Mouse (Mus musculus) layer of hippocampus, postnatal 10 days (tissue): ENCODE data around the gene Bora. TPM values are rescaled to one million over a fixed set of nuclear protein-coding genes. Genes with fewer than 3 reads are reported as not detected.
A peak's percentile ranks its signal among the peaks of the same experiment; 100 is the strongest.
"Not testable (repeated sequence)": the region's sequence is repeated elsewhere in the genome, so short reads cannot be mapped to it uniquely, and the experiment has no call there.

Experiments
- DNase-seq, 2 experiments: peaks; one replicate each; pipeline ENCODE4 v3.0.0; 2021; ENCODE audit warnings: low spot score in 2 of 2
- long read RNA-seq: library from polyadenylated mRNA; stranded (forward); transcript quantifications from one replicate; pipeline ENCODE4 v2.0.0, GENCODE M21; 2023
- total RNA-seq, 2 experiments: library from RNA; stranded (reverse); gene quantifications; 2 replicates each; pipeline ENCODE4 v1.2.3; 2021

Bora gene
- 1 to 10 TPM; 4.0 to 5.0 TPM for total RNA-seq
- long read RNA-seq, partial matches to known transcripts: 1 of 3 reads
- long read RNA-seq, other reads (novel, unspliced or antisense): 1 of 3 reads

GRCm38 (mm10) chr14:99046031-99046781 is at the start of gene Bora, which contains the start of gene Mzt1:
TSS of gene Bora (plus strand) at chr14:99046222.
TSS of gene Mzt1 (minus strand) at chr14:99046134.
- DNase-seq: peak; percentile 86 to 92

- no peak for DNase-seq
These were observed 35.6 kb upstream of the Bora start for GRCm38 (mm10) chr14:99010224-99010919.

DNA sequence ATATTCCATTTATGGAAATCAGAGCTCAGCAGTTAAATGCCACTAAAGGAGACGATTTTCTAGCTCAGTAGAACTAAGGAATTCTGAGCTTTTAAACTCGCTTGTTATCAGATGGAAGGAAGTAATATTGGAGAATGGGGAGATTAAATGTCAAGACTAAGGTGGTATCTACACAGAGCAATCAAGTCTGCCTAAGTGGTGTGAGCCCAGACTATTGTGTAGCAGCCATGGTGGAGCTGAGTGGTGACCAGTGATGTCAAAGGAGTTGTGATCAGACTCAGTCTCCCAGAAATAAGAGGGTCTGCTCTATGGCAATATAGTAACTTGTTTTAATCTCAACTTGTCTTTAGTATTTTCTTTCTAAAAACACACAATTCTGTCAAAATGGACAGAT is 35.1 kb upstream of the Bora start:
- no peak for DNase-seq

GRCm38 (mm10) chr14:99018691-99019090 is 27.3 kb upstream of the Bora start:
- no peak for DNase-seq

DNA sequence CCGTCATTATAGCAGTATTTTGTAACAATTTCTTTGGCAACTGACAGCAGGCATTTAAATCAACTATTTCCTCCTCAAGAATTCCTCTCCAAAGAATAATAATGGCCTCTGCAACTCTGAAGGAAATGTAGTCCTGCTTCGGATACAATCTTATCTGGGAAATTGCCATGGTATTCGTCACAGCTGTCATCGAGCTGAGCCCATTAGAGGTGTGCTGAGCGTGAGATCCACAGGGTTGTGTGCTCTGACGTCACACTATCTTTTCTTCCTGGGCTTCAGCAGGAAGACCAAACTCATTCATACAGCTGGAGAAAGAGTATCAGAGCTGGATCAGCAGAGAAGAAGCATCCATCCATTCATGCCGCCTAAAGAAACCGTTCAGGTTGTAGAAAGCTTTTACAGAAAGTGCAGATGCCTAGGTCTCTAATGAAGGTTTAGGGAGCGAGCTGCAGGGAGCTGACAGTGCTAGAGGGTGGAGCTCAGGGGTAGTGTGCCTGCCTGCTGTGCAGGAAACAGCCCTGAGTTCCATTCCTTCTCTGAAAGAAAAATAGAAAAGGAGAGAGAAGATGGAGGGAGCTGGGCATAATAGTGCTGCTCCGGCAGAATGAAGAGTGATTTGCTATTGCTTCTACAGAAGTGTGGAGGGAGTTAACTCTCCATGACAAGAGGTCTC is 26.8 kb upstream of the Bora start:
- no peak for DNase-seq

DNA sequence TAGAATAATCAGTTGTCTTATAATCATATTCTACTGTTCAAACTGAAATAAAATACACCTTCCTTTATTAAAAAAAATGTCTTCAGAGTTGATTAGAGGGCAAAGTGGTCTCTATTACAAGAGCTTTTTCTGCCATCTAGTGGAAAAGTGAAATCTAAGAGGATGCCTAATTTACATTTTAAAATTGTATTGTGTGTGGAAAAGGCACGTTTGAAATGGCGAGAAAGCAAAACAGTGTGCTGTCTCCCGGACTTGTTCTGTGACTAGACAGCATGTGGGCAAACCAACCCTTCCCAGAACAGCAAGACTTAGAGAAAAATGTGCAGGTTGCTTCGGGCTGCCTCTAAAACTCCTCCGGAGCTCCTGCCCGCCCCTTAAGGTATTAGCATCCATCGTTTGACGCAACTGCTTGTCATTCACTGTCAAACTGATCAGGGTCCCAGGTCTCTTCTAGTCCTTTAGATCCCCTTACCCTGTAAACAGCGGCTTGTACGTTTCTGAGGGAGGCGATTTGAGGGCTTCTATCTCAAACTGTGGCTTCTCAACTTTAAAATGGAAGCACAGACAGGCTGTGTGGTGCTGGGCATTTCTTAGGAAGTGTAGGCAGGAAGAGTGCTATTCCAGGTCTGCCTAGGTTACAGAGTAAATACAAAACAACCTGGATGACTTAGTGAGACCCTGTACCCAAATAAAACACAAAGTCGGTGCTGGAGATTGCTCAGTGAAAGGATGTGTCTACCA is 23.5 kb upstream of the Bora start:
- no peak for DNase-seq

GRCm38 (mm10) chr14:99029987-99030386 is 16.0 kb upstream of the Bora start:
- no peak for DNase-seq

DNA sequence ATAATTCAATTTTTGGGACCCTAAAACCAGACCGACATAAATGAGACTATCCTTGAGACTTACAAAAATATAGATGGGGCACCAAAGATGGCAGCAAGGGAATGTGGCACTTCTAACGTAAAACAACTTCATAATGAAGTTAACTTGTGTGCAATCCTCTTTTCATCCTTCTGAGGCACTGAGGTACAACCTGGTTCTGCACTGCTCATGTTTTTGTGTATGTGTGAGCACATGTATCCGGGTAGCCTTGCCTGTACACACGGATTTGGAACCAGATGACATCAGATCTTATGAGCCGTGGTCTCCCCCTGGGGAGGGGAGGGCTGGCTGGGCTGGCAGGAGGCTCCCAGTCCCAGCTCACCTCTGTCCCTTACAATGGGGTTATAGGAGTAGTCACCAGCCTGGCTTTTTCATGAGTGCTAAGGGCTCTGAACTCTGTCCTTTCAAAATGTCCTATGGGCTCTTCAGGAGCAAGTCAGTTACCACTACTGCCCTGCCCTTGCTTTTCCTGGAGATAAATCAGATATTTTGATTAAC is 14.6 kb upstream of the Bora start:
- no peak for DNase-seq

- no peak for DNase-seq
These were observed 13.4 kb upstream of the Bora start for GRCm38 (mm10) chr14:99032596-99032995.

DNA sequence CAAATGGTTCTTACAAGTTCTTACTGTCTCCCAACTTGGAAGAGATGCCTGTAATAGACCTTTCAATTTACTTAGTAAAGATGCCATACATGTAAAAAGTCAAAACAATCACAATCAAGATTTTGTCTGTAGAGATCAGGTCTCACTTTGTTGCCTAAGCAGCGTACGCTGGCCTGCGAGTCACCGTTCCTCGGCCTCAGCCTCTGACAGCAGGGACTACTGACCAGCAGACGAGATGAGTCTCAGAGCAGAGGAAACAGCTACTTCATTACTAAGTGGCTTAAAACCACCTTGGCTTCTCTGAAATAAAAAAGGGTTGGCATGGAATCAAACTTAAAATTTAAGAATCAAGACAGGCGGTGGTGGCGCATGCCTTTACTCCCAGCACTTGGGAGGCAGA is 11.2 kb upstream of the Bora start:
- not testable (repeated sequence) for DNase-seq

- DNase-seq: no peak
These were observed 10.0 kb upstream of the Bora start for GRCm38 (mm10) chr14:99036039-99036438.

- DNase-seq: no peak
These were observed 8.3 kb upstream of the Bora start for GRCm38 (mm10) chr14:99037703-99038102.

GRCm38 (mm10) chr14:99039308-99039707 is 6.7 kb upstream of the Bora start:
- not testable (repeated sequence) for DNase-seq

GRCm38 (mm10) chr14:99041416-99041815 is 4.6 kb upstream of the Bora start:
- DNase-seq: no peak

DNA sequence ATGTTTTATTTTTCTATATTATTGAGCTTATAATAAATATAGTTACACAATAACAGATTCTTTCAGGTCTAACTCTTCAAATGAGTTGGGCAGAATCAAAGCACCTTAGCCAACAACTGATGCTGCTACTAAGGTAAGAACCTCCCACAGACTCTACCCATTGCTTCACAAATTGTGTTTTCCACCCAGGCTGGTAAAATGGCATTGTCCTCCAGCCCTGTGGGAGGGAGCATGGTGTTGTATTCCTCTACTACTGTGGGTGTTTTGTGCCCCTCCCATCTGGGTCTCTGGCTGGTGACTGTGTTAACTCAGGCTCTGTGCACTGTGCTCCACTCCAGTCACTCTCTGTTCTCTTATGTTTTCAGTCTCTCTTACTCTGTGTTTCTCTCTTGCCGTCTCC is 2.5 kb upstream of the Bora start:
- no peak for DNase-seq

DNA sequence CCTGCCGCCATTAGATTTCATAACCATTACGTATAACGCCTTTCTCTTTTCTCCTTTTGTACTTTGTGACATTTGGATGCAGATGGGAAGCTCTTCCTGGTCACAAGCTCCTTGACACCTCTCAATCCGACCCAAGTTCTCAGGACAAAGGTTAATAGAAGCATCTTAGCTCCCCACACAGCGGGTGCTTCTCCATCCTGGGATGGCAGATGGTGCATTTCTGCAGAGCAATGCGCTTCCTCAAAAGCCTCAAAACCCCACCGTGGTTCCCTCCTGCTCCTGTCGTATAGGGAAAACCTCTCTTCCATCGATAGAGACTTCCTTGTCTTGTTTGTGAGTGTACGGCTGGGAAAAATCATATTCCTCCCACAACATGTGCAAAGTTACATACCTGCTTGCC is 1.9 kb upstream of the Bora start:
- DNase-seq: no peak

DNA sequence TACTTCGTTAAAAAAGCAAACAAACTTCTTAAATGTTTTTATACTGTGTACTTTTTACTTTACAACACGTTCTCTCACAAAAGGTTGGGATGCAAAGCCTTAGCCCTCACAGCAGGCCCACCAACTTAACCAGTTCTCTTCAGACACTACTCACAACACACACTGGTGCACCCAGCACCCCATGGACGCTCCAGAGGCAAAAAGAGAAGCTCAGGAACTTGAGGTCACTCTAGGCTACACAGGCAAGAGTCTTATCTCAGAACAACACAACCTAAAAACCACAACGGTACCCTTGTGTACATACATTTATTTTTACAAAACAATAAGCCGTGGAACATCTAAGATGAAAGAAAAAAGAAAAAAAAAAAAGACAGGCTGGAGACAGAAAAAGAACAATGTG is 1.3 kb upstream of the Bora start:
- no peak for DNase-seq

DNA sequence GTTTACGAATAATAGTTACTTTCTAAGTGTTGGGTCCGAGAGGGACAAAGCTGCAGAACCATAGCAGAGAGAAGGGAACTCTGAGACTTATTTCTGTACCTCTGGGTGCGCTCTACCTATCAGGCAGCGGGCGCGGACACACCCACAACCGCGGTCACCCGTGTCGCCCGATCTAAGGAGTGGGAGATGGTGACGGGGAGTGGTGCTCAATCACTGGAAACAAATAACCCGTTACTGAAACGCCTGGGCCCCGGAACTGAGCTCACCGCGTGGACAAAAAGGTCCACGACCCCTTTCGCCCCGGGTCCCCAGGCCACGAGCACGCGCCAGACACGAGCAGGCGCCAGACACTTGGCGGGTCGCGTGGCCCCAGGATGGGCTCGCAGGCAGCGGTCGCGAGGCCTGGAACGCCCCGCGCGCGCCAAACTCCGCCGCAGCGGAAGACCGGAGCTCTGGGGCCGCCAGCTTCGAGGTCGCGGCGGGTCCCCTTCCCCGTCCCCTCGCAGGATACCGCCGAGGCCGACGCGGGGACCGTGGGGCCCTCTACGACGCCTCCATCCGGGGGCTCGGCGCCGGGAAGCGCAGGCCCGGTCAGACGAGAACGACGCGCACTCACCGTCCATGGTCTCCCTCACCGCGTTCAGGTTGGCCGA is 518 bp upstream of the Bora start:
- DNase-seq: no peak

- DNase-seq: no peak
These were observed 760 bp downstream of the Bora start for GRCm38 (mm10) chr14:99046782-99047181.

DNA sequence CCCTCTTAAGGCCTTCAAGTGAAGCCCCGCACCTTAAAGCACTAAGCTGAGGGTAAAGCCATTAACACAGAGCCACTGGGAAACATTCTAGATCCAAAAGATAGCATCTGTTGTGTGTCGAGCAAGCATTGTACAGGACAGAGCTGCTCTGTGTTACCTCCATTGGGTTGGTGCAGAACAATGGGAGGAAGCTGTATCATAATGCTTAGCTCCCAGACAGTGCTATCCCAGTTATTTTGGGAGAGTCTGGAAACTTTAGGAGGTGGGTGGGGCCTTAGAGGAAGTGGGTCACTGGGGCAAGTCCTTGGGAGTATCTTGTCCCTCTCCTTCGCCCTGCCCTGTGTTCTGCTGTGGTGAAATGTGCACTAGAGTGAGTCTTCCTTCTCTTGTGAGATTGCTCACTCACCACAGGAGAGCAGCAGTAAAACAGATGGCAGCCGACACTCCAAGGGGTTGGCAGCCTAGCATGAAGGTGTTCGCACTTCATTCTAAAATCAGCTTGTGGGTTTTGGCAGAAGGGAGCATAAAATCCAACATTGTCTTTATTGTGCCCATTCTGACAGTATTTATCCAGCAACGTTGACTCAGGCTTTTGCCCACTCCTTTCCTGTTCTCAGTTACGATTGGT is 13.1 kb downstream of the Bora start:
- no peak for DNase-seq
